Mouse (Mus musculus) liver, postnatal 0 days (tissue): ENCODE data around the gene Tlk1. TPM values are rescaled to one million over a fixed set of nuclear protein-coding genes. Genes with fewer than 3 reads are reported as not detected.

Experiments used
- ATAC-seq: fragments of 200-750 bp; cut with Nextera tagmentation; 2 replicates; pipeline ENCODE4 v1.8.0; 2017; ENCODE audit warnings: mild to moderate bottlenecking, moderate library complexity
- DNase-seq: peaks from one replicate; pipeline ENCODE4 v3.0.0-alpha.2; 2016
- H3K27ac ChIP-seq: fragments of 300-500 bp; sonication (generic); 2 replicates; pipeline ENCODE4 v1.5.1; 2014; ENCODE audit warnings: antibody characterized with exemption, moderate library complexity, mild to moderate bottlenecking, low read depth
- H3K27me3 ChIP-seq: fragments of 300-500 bp; sonication (generic); 2 replicates; pipeline ENCODE4 v1.6.1; 2014; ENCODE audit warnings: low read length, control low read depth, mixed read lengths; ENCODE audit not compliant: insufficient read depth
- H3K36me3 ChIP-seq: fragments of 300-500 bp; sonication (generic); replicated peaks from 2 replicates; pipeline ENCODE4 v1.6.1; 2014; ENCODE audit warnings: mild to moderate bottlenecking, control low read depth, low read length, moderate library complexity, mixed read lengths; ENCODE audit not compliant: insufficient read depth
- H3K4me1 ChIP-seq: fragments of 300-500 bp; sonication (generic); 2 replicates; pipeline ENCODE4 v1.6.1; 2014; ENCODE audit warnings: antibody characterized with exemption, mild to moderate bottlenecking, control low read depth; ENCODE audit not compliant: insufficient read depth
- H3K4me2 ChIP-seq: fragments of 300-500 bp; sonication (generic); 2 replicates; pipeline ENCODE4 v1.6.1; 2014; ENCODE audit warnings: low read depth, mild to moderate bottlenecking, low read length, moderate library complexity, mixed read lengths
- H3K4me3 ChIP-seq: fragments of 300-500 bp; sonication (generic); 2 replicates; pipeline ENCODE4 v1.5.1; 2014; ENCODE audit warnings: low read depth, low read length
- H3K9ac ChIP-seq: fragments of 300-500 bp; sonication (generic); replicated peaks from 2 replicates; pipeline ENCODE4 v1.6.1; 2014; ENCODE audit warnings: mild to moderate bottlenecking, moderate library complexity
- H3K9me3 ChIP-seq: fragments of 300-500 bp; sonication (generic); 2 replicates; pipeline ENCODE4 v1.6.1; 2016; ENCODE audit warnings: mild to moderate bottlenecking, control low read depth, low read length, mixed read lengths
- CTCF ChIP-seq: sonication (generic); IDR thresholded peaks from 2 replicates; pipeline ENCODE4 v1.5.1; 2016; ENCODE audit warnings: antibody characterized with exemption, low read depth
- EP300 ChIP-seq: IDR thresholded peaks from 2 replicates; pipeline ENCODE4 v1.6.1; 2016; ENCODE audit warnings: antibody characterized with exemption, low read depth, mild to moderate bottlenecking
- WGBS: fragments of 180-500 bp; shearing (Covaris S2); extraction: QIAGEN DNeasy Blood & Tissue Kit; methylation state at CpG from one replicate; pipeline ENCODE4 v1.1.7; 2014; ENCODE audit not compliant: insufficient replicate concordance; 5-methylcytosine and 5-hydroxymethylcytosine counted together
- polyA plus RNA-seq: library from polyadenylated mRNA; unstranded; fragments of >200 nt; fragmentation: Nextera tagmentation; extraction: Ambion mirVana; gene quantifications from 2 replicates; pipeline ENCODE4 v1.2.1, GENCODE M21; 2015

Tlk1 gene
- polyA plus RNA-seq, 1 experiment from 2014 or later = 25.3 TPM

DNA sequence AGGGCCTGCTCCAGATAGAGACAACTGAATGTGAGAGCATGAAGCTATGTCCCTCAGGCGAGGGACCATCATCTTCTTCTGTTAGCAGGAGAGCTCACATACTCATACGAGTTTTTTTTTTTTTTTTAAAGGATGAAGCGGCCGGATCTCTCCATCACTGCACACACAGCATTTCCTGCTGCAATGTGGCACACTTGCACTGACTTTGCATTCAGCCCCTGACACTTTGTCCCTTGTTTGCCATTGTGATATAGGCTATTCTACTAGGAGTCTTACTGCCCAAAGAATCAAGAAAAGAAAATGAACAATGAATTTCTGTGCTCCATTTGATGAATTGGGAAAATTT is 10.8 kb upstream of the Tlk1 start:
- Histone ChIP-seq H3K27me3 (no peaks in the 10 kb centered on the region), H3K36me3 (no peaks in the 10 kb centered on the region), H3K27ac (no peak overlapping the region), H3K9ac (no peak overlapping the region), H3K9me3 (no peaks in the 10 kb centered on the region), H3K4me2 (no peak overlapping the region), H3K4me3 (no peak overlapping the region), H3K4me1 (peaks cover 25% of the 10 kb centered on the region)
- TF ChIP-seq EP300 (no peak), CTCF (no peak)
- 41% methylated on average over 4 of the region's 4 CpGs for WGBS
- DNase-seq (no peak), ATAC-seq (no peak)

- Histone ChIP-seq H3K9me3 (no peaks in the 10 kb centered on the region), H3K4me1 (peaks cover 26% of the 10 kb centered on the region), H3K9ac (no peak overlapping the region), H3K27me3 (no peaks in the 10 kb centered on the region), H3K27ac (no peak overlapping the region), H3K4me3 (no peak overlapping the region), H3K36me3 (no peaks in the 10 kb centered on the region), H3K4me2 (peak overlapping the region; percentile 23)
- ATAC-seq (no peak), DNase-seq (no peak)
- WGBS = 39% methylated on average over 9 of the region's 9 CpGs
- TF ChIP-seq CTCF (no peak), EP300 (no peak)
These were observed 10.2 kb upstream of the Tlk1 start for GRCm38 (mm10) chr2:70835641-70836305.

DNA sequence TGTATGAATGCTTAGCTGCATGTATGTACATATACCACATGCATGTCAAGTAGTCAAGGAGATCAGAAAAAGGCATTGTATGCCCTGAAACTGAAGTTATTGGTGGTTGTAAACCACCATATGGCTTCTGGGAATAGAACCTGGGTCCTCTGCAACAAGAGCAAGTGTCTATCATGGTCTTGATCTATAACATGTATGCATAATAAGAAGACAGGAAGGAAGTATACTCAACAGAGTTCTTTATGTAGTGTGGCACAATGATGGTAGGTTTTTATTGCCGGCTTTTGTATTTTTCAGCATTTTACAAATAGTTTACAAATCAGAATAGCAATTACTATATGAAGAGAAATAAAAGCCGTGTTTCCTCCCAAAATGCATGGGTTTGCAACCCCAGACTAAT is 9.7 kb upstream of the Tlk1 start:
- H3K27me3 ChIP-seq = no peaks in the 10 kb centered on the region
- TF ChIP-seq EP300 = no peak
- no peak for TF ChIP-seq CTCF
- peaks cover 29% of the 10 kb centered on the region for H3K4me1 ChIP-seq
- H3K4me3 ChIP-seq = no peak overlapping the region
- no peak overlapping the region for H3K27ac ChIP-seq
- DNase-seq (no peak), ATAC-seq (no peak)
- H3K36me3 ChIP-seq = no peaks in the 10 kb centered on the region
- H3K9ac ChIP-seq = no peak overlapping the region
- H3K9me3 ChIP-seq = no peaks in the 10 kb centered on the region
- peak overlapping the region; percentile 23 for H3K4me2 ChIP-seq
- WGBS = 63% methylated on average over 2 of the region's 2 CpGs

DNA sequence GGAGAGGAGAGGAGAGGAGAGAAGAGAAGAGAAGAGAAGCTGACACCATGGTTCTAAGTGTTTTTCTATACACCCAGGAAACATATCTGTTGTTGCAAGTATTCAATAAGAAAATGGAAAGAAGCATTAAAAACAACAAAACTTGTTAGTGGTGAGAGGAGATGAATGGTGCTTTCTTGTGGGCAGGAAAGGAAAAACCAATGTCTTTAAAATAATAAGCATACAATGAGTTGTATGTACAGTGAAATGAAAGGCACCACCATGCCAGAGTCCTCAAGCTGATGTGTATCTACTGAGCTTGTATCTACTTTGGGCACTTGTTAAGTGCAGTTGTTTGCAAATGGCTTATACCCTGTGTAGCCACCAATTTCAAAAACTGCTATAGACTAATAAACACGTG is 7.7 kb upstream of the Tlk1 start:
- Histone ChIP-seq H3K9me3 (no peaks in the 10 kb centered on the region), H3K4me2 (no peak overlapping the region), H3K36me3 (no peaks in the 10 kb centered on the region), H3K4me3 (no peak overlapping the region), H3K9ac (no peak overlapping the region), H3K27me3 (no peaks in the 10 kb centered on the region), H3K27ac (no peak overlapping the region), H3K4me1 (peaks cover 38% of the 10 kb centered on the region)
- DNase-seq = no peak
- no peak for ATAC-seq
- 50% methylated on average over 1 of the region's 1 CpGs for WGBS
- TF ChIP-seq CTCF (no peak), EP300 (no peak)

DNA sequence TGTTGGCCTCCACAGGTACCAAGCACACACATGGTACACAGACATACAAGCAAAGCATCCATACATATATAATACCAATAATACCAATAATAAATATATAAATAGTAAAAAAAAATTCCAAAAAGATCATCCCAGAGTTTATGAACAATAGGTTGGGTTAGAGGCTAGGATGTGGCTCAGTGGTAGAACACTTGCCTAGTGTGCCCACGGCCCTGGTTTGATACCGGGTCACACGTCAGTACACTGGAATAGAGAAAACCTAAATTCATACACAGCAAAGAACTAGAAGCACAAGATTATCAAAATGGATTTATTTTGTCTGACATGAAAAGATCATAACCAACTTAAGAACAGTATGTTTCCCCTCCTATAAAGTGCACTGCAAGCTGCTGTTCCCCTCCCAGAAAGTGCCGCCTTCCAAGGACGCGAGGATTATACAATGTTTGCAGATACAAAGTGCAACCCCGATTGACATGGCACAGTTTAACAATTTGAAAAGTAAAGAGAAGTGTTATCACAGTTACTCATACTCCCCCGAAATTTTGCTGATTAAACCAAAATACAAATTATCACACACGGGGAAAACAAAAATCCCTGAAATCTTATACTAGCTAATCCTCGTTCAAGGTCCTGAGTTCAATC is 6.3 kb upstream of the Tlk1 start:
- Histone ChIP-seq H3K4me1 (peaks cover 43% of the 10 kb centered on the region), H3K36me3 (no peaks in the 10 kb centered on the region), H3K4me2 (no peak overlapping the region; the same call in 1 of the 2 replicates), H3K4me3 (no peak overlapping the region), H3K27me3 (no peaks in the 10 kb centered on the region), H3K9ac (no peak overlapping the region), H3K9me3 (no peaks in the 10 kb centered on the region), H3K27ac (peak overlapping the region; percentile 56)
- 59% methylated on average over 10 of the region's 10 CpGs for WGBS
- ATAC-seq = peak; percentile 66
- TF ChIP-seq EP300 = no peak
- no peak for TF ChIP-seq CTCF
- DNase-seq = peak; percentile 41

DNA sequence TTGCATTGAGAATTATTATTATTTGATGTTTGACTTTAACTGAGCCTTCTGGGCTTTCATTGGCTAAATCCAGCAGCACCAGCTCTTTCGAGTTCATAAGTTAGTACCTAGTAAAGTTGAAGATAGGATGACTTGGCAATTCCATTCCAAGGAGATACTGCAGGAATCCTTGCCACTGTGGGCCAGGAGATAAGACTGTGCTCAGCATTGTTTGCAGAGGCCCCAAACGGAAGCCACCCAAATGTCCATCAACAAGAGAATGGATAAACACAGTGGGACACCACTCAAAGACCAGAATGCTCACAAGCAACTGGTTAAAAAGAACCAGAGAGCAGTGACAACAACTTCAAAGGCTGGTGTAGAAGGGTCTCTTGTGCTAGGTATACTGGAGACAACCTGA is 5.2 kb upstream of the Tlk1 start:
- H3K4me3 ChIP-seq = no peak overlapping the region
- peak overlapping the region; percentile 56; the same call in 1 of the 2 replicates for H3K27ac ChIP-seq
- TF ChIP-seq CTCF (no peak), EP300 (peak; percentile 88)
- no peaks in the 10 kb centered on the region for H3K36me3 ChIP-seq
- H3K4me2 ChIP-seq = peak overlapping the region; percentile 27
- H3K9me3 ChIP-seq = no peaks in the 10 kb centered on the region
- ATAC-seq (peak; percentile 3; the same call in 1 of the 2 replicates), DNase-seq (peak; percentile 17)
- no peaks in the 10 kb centered on the region for H3K27me3 ChIP-seq
- no peak overlapping the region for H3K9ac ChIP-seq
- H3K4me1 ChIP-seq = peaks cover 46% of the 10 kb centered on the region
- WGBS = 29% methylated on average over 2 of the region's 2 CpGs
